Mouse (Mus musculus): ENCODE results near the gene Tomm20.
"Not testable (repeated sequence)": the region's sequence is repeated elsewhere in the genome, so short reads cannot be mapped to it uniquely, and the experiment has no call there.

Tomm20 gene

GRCm38 (mm10) chr8:126883752-126884151 is 61.9 kb downstream of the Tomm20 start:
- no peak for DNase-seq

GRCm38 (mm10) chr8:126882586-126882985 is 63.1 kb downstream of the Tomm20 start:
- not testable (repeated sequence) for DNase-seq

- no peak for DNase-seq
These were observed 64.0 kb downstream of the Tomm20 start for GRCm38 (mm10) chr8:126881641-126882140.

All from cerebellum, postnatal 10 days (tissue).